Mouse (Mus musculus): Measurements from ENCODE around the gene Olfr829.
"Not testable (repeated sequence)": the region's sequence is repeated elsewhere in the genome, so short reads cannot be mapped to it uniquely, and the experiment has no call there.

Olfr829 gene

DNA sequence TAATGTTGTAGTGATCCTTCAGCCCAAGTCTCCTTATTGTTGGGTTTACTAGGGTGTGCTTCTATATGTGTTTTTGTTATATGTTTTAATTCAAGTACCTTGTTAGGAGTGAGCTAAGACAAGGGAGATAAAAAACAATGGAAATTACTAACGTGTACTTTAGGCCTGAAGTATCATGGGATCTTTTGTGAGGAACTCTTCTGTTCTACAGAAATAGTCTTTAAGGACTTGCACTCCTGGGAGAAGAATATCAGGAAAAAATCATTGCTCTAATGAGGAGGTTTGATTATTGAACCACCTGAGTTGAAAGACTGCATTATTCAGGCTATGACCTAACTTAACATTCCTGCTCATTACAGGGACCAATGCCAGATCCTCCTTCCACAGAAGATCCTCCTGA is at the start of gene Olfr829:
Gene Olfr829, plus strand, starts transcription at position 301 of the 400 bp plus-strand sequence.
- DNase-seq, result no peak

GRCm38 (mm10) chr9:18819426-18819825 is 35.3 kb upstream of the Olfr829 start, which contains the start of gene Olfr828:
Olfr828 (minus strand) TSS chr9:18819526.
- DNase-seq, result no peak

- DNase-seq, result no peak
Observed at GRCm38 (mm10) chr9:18874393-18874792, 19.7 kb downstream of the Olfr829 start, which contains the start of gene Olfr830. Olfr830 (plus strand) TSS chr9:18874693.

DNA sequence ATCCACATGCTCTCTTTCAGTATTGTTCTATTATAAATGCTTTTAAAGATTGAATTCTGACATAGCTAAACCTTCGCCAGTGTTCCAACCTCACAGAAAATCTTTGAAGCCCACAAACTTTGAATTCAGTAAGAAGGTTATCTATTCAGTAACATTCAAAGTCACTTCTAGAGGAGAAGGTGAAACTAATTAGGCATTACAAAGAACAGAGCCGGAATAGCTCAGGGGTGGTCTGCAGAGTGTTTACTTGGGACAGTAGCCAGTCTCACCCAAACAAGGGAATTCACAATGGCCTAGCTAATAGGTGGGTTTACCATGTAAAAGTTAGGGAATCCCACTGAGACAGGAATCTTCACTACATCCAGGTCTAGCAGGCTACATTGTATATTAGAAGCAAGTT is 53.0 kb downstream of the Olfr829 start:
- not testable (repeated sequence) for DNase-seq

Data from spleen, adult 18-20 months (tissue).